Mouse (Mus musculus) liver, postnatal 0 days (tissue): ENCODE data around the gene Lrrtm3.

Experiments
- CTCF ChIP-seq: sonication (generic); IDR thresholded peaks from 2 replicates; pipeline ENCODE4 v1.5.1; 2016; ENCODE audit warnings: antibody characterized with exemption, low read depth
- EP300 ChIP-seq: IDR thresholded peaks from 2 replicates; pipeline ENCODE4 v1.6.1; 2016; ENCODE audit warnings: antibody characterized with exemption, low read depth, mild to moderate bottlenecking

GRCm38 (mm10) chr10:63985576-63985975 lies 104.5 kb downstream of the Lrrtm3 start:
- TF ChIP-seq EP300 (no peak), CTCF (no peak)
